Mouse (Mus musculus): ENCODE results near the gene Fam50a. TPM values are rescaled to one million over a fixed set of nuclear protein-coding genes. Genes with fewer than 3 reads are reported as not detected.

The Fam50a gene
- 31.0 TPM for polyA plus RNA-seq (2017; shearing (Covaris generic))

DNA sequence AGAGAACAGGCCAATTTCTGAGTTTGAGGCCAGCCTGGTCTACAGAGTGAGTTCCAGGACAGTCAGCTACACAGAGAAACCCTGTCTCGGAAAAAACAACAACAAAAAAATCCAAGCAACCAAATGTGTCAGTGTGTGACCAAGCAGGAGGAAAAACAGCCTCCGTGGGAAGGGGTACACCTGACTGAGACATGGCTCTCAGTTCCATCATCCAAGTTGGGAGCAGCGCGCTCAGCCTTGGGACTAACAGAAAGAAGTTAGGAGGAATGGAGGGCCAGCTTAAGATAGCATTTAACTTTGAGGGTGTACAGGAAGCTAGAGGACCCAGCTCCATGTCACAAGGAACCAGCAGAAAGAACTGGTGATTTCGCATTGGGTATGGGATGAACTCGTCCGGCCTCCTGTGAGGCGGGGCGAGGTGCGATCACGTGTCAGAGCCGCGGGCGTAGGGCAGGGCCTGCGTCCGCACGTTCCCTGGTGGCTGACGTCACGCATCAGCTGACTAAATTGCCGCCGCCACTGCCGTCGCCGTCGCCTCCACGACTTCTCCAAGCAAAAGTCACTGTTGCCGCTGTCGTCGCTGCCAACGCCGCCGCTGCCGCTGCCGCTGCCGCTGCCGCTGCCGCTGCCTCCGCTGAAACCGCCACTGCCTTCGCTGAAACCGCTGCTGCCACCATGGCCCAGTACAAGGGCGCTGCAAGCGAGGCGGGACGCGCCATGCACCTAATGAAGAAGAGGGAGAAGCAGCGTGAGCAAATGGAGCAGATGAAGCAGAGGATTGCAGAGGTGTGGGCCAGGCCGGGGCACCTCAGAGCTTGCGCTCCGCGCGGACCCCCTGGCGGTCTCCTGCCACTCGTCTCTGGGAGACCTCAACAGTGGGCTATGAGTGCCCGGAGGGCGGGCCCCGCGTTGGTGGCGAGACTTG lies at the start of gene Fam50a:
Gene Fam50a, plus strand, starts transcription at position 494 of the 925 bp plus-strand sequence.

DNA sequence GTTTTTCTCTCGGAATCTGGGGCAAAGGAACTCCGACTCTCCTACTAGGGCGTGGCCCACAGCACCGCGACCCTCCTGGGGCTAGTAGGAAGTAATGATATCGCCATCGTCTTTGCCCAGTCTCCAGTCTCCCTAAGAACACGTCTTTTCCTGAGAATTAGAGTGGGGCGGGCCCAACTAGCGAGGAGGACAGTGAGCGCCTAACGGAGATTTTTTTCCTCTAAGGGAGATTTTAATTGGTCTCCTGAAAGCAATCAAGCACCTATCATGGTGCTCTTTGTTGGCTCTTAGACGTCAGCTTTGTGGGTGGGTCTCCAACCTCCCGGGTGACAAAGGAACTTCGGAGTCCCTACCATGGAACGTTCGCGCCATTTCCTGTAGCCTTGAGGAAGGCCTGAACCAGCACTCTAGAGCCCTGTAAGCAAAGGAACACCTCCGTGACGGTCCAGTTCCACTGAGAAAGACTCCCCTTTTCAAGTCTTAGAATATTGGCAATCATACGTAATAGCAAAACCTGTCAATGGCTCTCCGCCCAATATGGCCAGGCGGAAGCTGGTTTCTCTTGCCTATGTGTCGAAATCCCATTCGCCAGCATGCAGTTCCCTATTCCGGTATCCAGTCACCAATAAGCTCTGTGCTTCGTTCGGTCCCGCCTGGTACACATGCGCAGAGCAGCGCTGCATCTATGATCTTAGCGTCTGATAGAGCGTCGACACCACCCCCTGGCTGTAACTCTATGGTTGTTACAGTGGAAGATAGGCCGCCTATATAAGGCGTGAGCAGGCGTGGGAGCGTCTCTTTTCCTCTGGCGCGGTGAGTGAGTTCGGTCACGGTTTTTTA lies 42.6 kb upstream of the Fam50a start, which contains the start of gene Rpl10:
Gene Rpl10, plus strand, starts transcription at position 751 of the 840 bp plus-strand sequence.

DNA sequence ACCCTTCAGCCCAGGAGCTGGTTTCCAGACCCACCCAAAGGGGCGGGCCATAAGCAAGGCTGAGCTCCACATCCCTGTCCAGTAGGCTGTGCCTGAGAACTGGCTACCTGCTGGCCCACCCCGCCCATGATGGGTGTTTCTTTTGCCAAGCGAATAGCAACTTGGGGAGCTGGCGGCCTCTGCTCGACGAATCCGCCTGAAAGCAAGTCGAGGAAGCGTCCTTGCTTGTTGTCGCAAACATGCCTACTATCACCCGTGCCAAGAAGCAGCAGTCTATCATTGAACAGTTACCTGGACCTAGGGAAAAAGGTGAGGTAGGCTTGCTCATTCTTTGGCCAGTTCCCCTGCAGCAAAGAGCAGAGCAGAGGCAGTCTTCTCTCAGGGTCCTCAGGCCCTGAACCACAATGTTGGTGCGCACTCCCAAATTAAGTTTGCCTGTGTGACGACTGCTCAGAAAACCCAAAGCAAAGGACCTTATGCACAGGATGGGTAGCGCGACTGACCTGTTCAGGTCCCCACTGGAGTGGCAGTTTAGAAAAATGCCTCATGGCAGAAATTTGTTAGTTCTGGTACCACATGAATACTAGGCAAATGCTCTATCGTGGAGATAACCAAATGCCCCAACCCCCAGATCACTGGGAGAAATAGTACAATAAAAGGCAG lies 31.0 kb upstream of the Fam50a start, which contains the start of the genes Taz and Dnase1l1:
Gene Taz, plus strand, starts transcription at position 181 of the 663 bp plus-strand sequence.
Gene Dnase1l1, minus strand, starts transcription at position 606 of the 663 bp plus-strand sequence.

DNA sequence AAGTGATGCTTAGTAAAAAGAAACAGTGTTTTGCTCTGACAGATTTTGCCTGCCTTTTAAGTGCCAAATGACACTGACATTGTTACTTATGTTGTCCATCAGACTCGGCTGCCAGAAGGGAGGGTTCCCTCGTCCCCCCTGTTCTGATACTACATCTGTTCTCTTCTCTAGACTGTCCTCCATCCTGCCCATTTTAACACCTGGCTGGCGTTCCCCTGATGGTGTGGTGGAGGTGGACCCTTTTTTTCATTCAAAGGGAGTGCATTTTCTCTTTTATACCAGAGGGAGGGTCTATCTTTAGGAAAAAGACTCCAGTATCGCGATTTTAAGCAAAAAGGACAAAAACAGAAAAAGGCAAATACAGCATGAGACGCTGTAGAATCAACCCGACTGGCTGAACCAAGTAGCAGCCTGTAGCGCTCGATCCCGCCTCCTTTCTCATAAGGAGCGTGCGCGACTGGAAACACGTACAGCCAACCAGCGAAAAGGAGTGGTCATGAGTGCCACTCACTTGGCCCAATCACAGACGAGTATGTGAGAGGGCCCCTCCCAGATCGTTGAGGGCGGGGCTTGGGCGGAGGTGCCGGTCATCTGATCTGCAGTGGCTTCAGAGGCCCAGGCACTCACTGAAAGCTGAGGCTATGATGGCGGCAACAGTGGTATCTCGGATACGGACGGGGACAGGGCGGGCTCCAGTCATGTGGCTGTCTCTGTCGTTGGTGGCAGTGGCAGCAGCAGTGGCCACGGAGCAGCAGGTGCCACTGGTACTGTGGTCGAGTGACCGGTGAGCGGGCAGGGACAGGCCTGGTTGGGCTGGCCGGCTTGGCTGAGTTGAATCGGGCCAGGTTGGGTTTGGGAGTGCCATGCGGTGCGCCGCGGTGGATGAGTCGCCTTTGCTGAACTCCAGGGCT lies 16.0 kb upstream of the Fam50a start, which contains the start of gene Atp6ap1:
Gene Atp6ap1, plus strand, starts transcription at position 560 of the 911 bp plus-strand sequence.

DNA sequence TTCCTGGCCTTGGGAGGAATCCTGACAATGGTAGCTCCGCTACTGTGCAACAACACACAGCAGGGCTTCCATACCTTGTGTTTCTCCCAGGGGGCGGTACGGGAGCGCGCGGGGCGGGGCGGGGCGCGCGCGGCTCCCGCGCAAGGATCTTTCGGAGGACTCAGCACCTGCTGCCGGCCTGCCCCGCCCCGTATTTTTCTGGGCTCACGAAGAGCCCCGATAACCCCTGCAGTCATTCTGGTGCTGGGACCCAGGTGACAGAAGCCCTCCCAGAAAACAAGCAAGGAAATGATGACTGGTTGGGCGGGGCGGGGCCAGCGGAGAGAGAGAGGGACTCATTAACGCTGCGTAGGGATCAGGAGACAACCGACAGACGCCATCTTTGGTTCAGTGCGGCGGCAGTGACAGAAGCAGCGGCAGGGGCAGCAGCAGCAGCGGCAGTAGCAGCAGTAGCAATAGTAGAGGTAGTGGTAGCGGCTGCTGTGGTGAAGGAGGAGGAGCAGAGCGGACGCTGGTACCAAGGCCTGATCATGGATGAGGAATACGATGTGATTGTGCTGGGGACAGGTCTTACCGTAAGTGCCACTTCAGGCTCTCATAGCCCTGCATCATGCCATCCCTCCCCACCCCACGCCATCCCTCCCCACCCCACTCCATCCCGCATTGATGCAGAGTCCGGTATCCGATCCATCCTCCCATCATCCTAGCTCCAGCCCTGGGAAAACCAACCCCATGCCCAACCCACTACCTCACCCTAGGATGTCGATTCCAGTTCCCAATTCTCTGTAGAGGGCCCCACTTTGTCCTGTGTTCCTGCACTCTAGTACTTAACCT lies 7.7 kb upstream of the Fam50a start, which contains the start of gene Gdi1:
Gene Gdi1, plus strand, starts transcription at position 132 of the 834 bp plus-strand sequence.

DNA sequence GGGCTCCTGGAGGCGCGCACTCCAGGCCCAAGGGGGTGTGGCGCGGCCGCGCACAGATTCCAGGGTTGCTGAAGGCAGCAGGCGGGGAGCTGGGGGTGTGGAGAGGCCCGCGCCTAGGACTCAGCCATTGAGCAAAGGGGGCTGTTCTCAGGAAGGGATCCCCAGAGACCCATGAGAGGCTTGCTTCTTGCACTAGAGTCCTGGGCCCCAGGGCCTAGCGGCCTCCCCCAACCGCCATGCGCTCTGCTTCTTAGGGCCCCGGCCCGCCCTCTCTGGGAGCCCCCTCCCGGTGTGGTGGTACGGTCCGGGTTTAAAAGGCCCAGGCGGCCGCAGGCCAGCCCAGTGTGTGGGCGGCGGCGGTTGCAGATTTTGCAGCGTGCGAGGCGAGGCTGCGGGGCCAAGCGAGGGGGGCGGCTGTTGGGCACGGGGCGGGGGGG lies 15.9 kb downstream of the Fam50a start, which contains the start of gene Plxna3:
Gene Plxna3, plus strand, starts transcription at position 342 of the 437 bp plus-strand sequence.

DNA sequence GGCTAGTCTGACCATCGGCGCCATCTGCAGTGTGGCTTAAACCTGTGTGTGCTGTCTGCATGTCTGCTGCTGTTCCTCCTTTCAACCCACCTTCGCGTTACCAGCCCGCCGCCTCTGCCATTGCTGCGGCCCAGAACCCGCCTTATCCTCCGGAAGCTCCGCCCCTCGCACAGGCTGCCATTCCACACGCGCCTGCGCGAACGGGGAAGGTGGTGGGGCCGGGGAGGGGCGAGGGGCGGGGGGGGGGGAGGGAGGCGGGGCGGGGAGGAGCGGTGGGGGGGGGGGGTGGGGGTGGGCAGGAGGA lies 40.6 kb downstream of the Fam50a start, which contains the start of gene Lage3:
Gene Lage3, minus strand, starts transcription at position 152 of the 304 bp plus-strand sequence.

Other genes starting within 250 kb of the Fam50a start
- gene Opn1mw, start 185.6 kb upstream of the Fam50a start, polyA plus RNA-seq (2017; shearing (Covaris generic)), result not detected
- gene Mecp2, start 177.7 kb upstream of the Fam50a start, polyA plus RNA-seq (2017; shearing (Covaris generic)), result 38.4 TPM
- gene Tex28, start 145.2 kb upstream of the Fam50a start, polyA plus RNA-seq (2017; shearing (Covaris generic)), result not detected
- 1.5 TPM for gene Tktl1, start 135.8 kb upstream of the Fam50a start, polyA plus RNA-seq (2017; shearing (Covaris generic))
- gene Flna, start 63.2 kb upstream of the Fam50a start, polyA plus RNA-seq (2017; shearing (Covaris generic)), result 379 TPM
- gene Emd, start 58.3 kb upstream of the Fam50a start, polyA plus RNA-seq (2017; shearing (Covaris generic)), result 70.3 TPM
- 91.2 TPM for gene Rpl10, start 42.2 kb upstream of the Fam50a start, polyA plus RNA-seq (2017; shearing (Covaris generic))
- 187 TPM for gene Taz, start 31.1 kb upstream of the Fam50a start, polyA plus RNA-seq (2017; shearing (Covaris generic))
- 34.0 TPM for gene Dnase1l1, start 30.7 kb upstream of the Fam50a start, polyA plus RNA-seq (2017; shearing (Covaris generic))
- gene Atp6ap1, start 15.9 kb upstream of the Fam50a start, polyA plus RNA-seq (2017; shearing (Covaris generic)), result 197 TPM
- gene Gdi1, start 8.0 kb upstream of the Fam50a start, polyA plus RNA-seq (2017; shearing (Covaris generic)), result 309 TPM
- gene Plxna3, start 16.0 kb downstream of the Fam50a start, polyA plus RNA-seq (2017; shearing (Covaris generic)), result 5.7 TPM
- 71.9 TPM for gene Lage3, start 40.6 kb downstream of the Fam50a start, polyA plus RNA-seq (2017; shearing (Covaris generic))
- 75.1 TPM for gene Ubl4a, start 60.2 kb downstream of the Fam50a start, polyA plus RNA-seq (2017; shearing (Covaris generic))
- gene Slc10a3, start 60.3 kb downstream of the Fam50a start, polyA plus RNA-seq (2017; shearing (Covaris generic)), result 45.3 TPM
- 44.4 TPM for gene Fam3a, start 80.2 kb downstream of the Fam50a start, polyA plus RNA-seq (2017; shearing (Covaris generic))
- 57.9 TPM for gene Ikbkg, start 80.3 kb downstream of the Fam50a start, polyA plus RNA-seq (2017; shearing (Covaris generic))
- 64.6 TPM for gene G6pdx, start 116.2 kb downstream of the Fam50a start, polyA plus RNA-seq (2017; shearing (Covaris generic))
- gene Gm6880, start 168.4 kb downstream of the Fam50a start, polyA plus RNA-seq (2017; shearing (Covaris generic)), result not detected

All from CD4-positive, CD25-positive, alpha-beta regulatory T cell, adult 9 weeks (primary cell).